Mouse (Mus musculus): ENCODE measurements around the gene Vhl. TPM values are rescaled to one million over a fixed set of nuclear protein-coding genes. Genes with fewer than 3 reads are reported as not detected.
A peak's percentile ranks its signal among the peaks of the same experiment; 100 is the strongest.
"Not testable (repeated sequence)": the region's sequence is repeated elsewhere in the genome, so short reads cannot be mapped to it uniquely, and the experiment has no call there.

Gene Vhl
- total RNA-seq, 2 experiments from 2014 or later = 41.5 to 43.0 TPM

GRCm38 (mm10) chr6:113667611-113668122 lies 43.9 kb downstream of the Vhl start:
- no peak overlapping the region for H3K4me3 ChIP-seq
- no peak overlapping the region for H3K27ac ChIP-seq
- no peak for TF ChIP-seq CTCF (IDR thresholded peaks at IDR 0.05)
- no peak for DNase-seq (ENCODE audit: extremely low spot score in 1 of 2, low spot score in 2 of 2)
- intact Hi-C loops (cut with DNase I) = no loop called here

GRCm38 (mm10) chr6:113668287-113669154 lies 44.8 kb downstream of the Vhl start:
- TF ChIP-seq CTCF (IDR thresholded peaks at IDR 0.05) = no peak
- Histone ChIP-seq H3K4me3 (no peak overlapping the region), H3K27ac (peak overlapping the region; percentile 64)
- intact Hi-C loops (cut with DNase I) = no loop called here
- no peak for DNase-seq (ENCODE audit: extremely low spot score in 1 of 2, low spot score in 2 of 2)

DNA sequence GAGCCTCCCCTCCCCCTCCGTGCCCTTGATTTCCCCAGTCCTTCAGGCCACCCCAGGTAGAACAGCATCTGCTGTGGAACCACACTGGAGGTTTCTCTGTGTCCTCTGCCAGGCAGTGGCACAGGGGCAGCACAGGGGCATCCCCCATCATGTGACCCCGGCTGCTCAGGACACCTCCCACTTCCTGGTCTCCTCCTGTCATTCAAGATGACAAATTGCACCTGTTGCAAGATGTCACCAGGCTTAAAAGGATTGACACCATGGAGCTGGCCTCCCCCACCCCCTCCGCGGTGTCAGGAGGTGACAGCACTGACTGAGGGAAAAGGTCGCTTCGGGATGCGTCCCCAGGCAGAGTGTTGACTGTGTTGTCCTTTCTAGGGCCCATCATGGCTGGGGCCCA lies 46.1 kb downstream of the Vhl start:
- intact Hi-C loops (cut with DNase I) = no loop called here
- no peak for TF ChIP-seq CTCF (IDR thresholded peaks at IDR 0.05)
- Histone ChIP-seq H3K4me3 (no peak overlapping the region), H3K27ac (peak overlapping the region; percentile 64; the same call in 1 of the 2 replicates)
- DNase-seq (ENCODE audit: extremely low spot score in 1 of 2, low spot score in 2 of 2) = no peak

GRCm38 (mm10) chr6:113672029-113672428 lies 48.3 kb downstream of the Vhl start:
- H3K27ac ChIP-seq; intact Hi-C loops (cut with DNase I); H3K4me3 ChIP-seq; DNase-seq (ENCODE audit: extremely low spot score in 1 of 2, low spot score in 2 of 2): not testable (repeated sequence)
- peak; percentile 21 for TF ChIP-seq CTCF (IDR thresholded peaks at IDR 0.05)

- intact Hi-C loops (cut with DNase I) = no loop called here
- Histone ChIP-seq H3K27ac (no peak overlapping the region), H3K4me3 (no peak overlapping the region)
- DNase-seq (ENCODE audit: extremely low spot score in 1 of 2, low spot score in 2 of 2) = no peak
- TF ChIP-seq CTCF (IDR thresholded peaks at IDR 0.05) = no peak
Observed at GRCm38 (mm10) chr6:113672989-113673388, 49.2 kb downstream of the Vhl start.

DNA sequence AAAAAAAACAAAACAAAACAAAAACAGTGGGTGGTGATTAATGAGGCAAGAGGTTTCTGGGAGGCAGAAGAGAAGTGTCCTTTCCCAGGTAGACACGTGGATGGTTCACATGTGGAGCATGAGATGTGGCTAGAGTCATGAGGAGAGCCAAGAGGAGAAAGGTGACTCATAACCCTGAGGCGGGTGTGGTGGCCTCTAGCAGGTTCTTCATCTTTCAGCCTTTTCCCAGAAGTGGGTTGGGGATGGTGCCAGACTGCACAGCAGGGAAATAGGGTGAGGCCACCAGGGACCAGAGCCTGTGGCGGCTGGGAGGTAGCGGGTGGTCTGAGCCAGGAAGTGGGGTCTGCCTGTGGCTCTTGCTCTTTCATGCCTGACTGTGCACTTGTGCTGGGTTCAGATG lies 51.5 kb downstream of the Vhl start:
- H3K4me3 ChIP-seq = no peak overlapping the region
- intact Hi-C loops (cut with DNase I) = no loop called here
- H3K27ac ChIP-seq = no peak overlapping the region
- no peak for DNase-seq (ENCODE audit: extremely low spot score in 1 of 2, low spot score in 2 of 2)
- TF ChIP-seq CTCF (IDR thresholded peaks at IDR 0.05) = no peak

GRCm38 (mm10) chr6:113675991-113676390 lies 52.2 kb downstream of the Vhl start:
- intact Hi-C loops (cut with DNase I) = no loop called here
- no peak overlapping the region for H3K27ac ChIP-seq
- no peak for TF ChIP-seq CTCF (IDR thresholded peaks at IDR 0.05)
- DNase-seq (ENCODE audit: extremely low spot score in 1 of 2, low spot score in 2 of 2) = no peak
- no peak overlapping the region for H3K4me3 ChIP-seq

DNA sequence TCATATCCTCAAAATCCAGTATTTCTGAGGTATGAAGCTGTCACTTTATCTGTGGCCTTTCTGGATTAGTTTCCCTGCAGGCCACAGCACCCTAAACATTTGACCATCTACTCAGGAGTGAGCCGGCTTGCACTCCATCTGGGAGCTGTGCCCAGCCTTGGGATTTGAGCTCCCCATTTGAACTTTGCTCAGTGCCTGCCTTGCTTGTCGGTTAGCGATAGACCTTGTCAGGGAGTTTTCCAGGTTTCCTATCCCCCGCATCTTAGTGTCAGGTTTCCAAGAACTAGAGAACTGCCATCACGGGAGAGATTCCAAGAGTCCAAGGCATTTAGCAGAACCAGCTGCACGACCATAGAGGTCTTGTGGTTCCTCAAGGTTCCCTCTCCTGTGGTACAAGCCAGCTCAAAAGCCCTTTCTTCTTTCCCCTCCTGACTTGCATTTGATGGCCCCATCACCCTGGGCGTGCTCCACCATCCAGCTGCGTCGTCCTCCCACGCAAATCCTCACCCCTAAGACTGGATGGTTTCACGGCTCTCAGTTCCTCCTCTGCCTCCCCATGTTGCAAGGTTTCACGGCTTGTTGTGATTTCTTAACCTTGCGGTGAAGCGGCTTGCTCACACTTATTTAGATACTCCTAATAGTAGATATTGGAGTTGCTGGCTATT lies 53.4 kb downstream of the Vhl start:
- no peak overlapping the region for H3K4me3 ChIP-seq
- intact Hi-C loops (cut with DNase I) = no loop called here
- DNase-seq (ENCODE audit: extremely low spot score in 1 of 2, low spot score in 2 of 2) = no peak
- no peak overlapping the region; the same call in 1 of the 2 replicates for H3K27ac ChIP-seq
- TF ChIP-seq CTCF (IDR thresholded peaks at IDR 0.05) = no peak

DNA sequence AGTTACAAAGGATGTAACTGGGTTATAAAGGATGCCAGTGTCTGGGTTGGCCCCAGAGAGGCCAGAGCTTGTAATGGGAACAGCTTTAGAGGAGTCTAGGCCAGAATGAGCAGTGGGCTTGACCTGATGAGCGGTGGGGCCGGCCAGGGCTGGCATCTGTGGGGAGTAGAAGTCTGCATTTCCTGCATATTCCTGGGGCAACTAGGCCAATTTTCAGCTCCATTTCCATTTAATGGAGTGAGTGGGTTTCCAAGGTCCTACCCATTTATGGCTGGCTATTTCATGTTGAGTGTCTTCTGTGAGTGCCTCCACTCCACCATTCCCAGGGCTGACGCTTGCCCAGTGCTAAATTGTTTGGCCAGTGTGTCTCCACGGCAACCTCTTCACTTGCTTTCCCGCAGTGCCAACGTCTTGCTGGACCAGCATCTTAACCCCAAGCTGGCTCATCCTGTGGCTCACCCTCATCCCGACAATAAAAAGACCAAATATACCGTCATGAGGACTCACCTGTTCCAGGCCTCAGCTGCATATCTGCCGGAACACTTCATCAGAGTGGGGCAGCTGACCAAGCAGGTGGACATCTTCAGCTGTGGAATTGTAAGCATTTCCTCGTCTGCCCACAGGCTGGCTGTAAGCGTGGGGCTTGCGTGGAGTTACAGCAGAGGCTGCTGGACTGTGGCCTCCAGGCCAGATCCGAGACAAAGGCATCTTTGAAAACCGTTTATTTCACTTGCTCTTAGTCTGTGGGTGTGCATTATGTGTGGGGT lies 54.7 kb downstream of the Vhl start:
- TF ChIP-seq CTCF (IDR thresholded peaks at IDR 0.05) = no peak
- intact Hi-C loops (cut with DNase I) = no loop called here
- H3K27ac ChIP-seq = no peak overlapping the region

DNA sequence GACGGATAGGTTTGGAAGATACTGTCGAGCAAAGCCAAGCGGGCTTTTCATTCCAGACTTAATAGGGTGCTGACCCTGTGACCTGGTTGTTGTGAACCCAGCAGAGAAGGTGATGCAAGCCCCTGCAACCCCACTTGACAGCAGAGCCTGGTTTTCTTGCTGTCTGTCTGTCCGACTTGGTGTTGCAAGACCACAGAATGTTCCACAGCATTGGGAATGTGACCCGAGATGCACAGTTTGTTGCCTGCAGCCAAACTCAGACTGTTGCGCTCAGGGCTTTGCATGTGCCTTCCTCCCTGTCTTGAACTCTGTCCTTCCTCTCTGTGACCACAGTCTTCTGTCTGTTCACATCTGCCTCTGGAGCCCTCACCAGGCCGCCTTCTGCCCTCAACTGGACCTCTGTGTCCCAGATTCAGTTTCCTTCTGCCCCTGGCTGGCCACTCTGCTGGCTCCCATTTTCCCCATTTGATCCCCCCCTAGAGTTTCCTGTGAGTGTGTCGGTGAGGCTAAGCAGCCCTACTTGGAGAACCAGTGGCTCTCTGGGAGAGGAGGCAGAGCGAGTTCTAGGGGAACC lies 56.3 kb downstream of the Vhl start:
- Histone ChIP-seq H3K27ac (no peak overlapping the region), H3K4me3 (no peak overlapping the region)
- no peak for TF ChIP-seq CTCF (IDR thresholded peaks at IDR 0.05)
- intact Hi-C loops (cut with DNase I) = loop anchor here (5.0 kb wide), 1 partner anchor 148 kb away; the partner anchor contains the start of genes Emc3 and Fancd2
- DNase-seq (ENCODE audit: extremely low spot score in 1 of 2, low spot score in 2 of 2) = no peak

More for the DNA sequence above, 54.7 kb downstream of the Vhl start:
- no peak for DNase-seq (ENCODE audit: extremely low spot score in 1 of 2, low spot score in 2 of 2)
- H3K4me3 ChIP-seq = no peak overlapping the region

Other genes starting within 250 kb of the Vhl start
- gene Tada3, start 246.1 kb upstream of the Vhl start, total RNA-seq (2021) = 10 to 100 TPM; 47.0 to 49.6 TPM
- gene Arpc4, start 245.8 kb upstream of the Vhl start, total RNA-seq (2021) = 100 to 1,000 TPM; 251 to 255 TPM
- 10 to 100 TPM; 12.2 to 17.8 TPM for gene Ttll3, start 234.7 kb upstream of the Vhl start, total RNA-seq (2021)
- gene Rpusd3, start 204.6 kb upstream of the Vhl start, total RNA-seq (2021) = 10 to 100 TPM; 18.1 to 18.6 TPM
- gene Cidec, start 188.2 kb upstream of the Vhl start, total RNA-seq (2021) = not detected
- 10 to 100 TPM; 35.7 to 36.8 TPM for gene Jagn1, start 181.4 kb upstream of the Vhl start, total RNA-seq (2021)
- under 1 TPM; 0.49 to 0.50 TPM for gene Il17re, start 165.5 kb upstream of the Vhl start, total RNA-seq (2021)
- 1 to 10 TPM; 4.4 to 5.1 TPM for gene Il17rc, start 152.5 kb upstream of the Vhl start, total RNA-seq (2021)
- gene Creld1, start 140.7 kb upstream of the Vhl start, total RNA-seq (2021) = 100 to 1,000 TPM; 116 to 117 TPM
- 10 to 100 TPM; 54.9 to 61.1 TPM for gene Prrt3, start 122.0 kb upstream of the Vhl start, total RNA-seq (2021)
- gene Emc3, start 92.3 kb upstream of the Vhl start, total RNA-seq (2021) = 10 to 100 TPM; 76.5 to 77.5 TPM
- gene Fancd2, start 92.3 kb upstream of the Vhl start, total RNA-seq (2021) = 1 to 10 TPM; 2.1 to 2.2 TPM
- not detected for gene Fancd2os, start 23.2 kb upstream of the Vhl start, total RNA-seq (2021)
- gene Brk1, start 19.2 kb upstream of the Vhl start, total RNA-seq (2021) = 100 to 1,000 TPM; 221 to 228 TPM
- 10 to 100 TPM; 21.6 to 25.6 TPM for gene Irak2, start 14.5 kb downstream of the Vhl start, total RNA-seq (2021)
- 10 to 100 TPM; 71.4 to 72.8 TPM for gene Tatdn2, start 73.1 kb downstream of the Vhl start, total RNA-seq (2021)
- under 1 TPM in 1 of 2 experiments, not detected in 1; 0.98 TPM for gene Ghrl, start 95.9 kb downstream of the Vhl start, total RNA-seq (2021)
- 10 to 100 TPM; 67.5 to 67.8 TPM for gene Sec13, start 116.8 kb downstream of the Vhl start, total RNA-seq (2021)

Measured in left cerebral cortex, adult 2 months (tissue).